Mouse (Mus musculus) bone marrow, adult 2 months (tissue): ENCODE data around the gene 1700013G24Rik.

Experiments
- CTCF ChIP-seq: fragments of 200-500 bp; IDR thresholded peaks from 2 replicates; pipeline ENCODE4 v1.5.1; 2011; ENCODE audit warnings: low read length, control low read depth; ENCODE audit not compliant: control insufficient read depth, insufficient read depth
- POLR2A ChIP-seq: fragments of 200-500 bp; IDR thresholded peaks from 2 replicates; pipeline ENCODE4 v1.6.1; 2011; ENCODE audit warnings: low read depth, mild to moderate bottlenecking, control low read depth, low read length, borderline replicate concordance; ENCODE audit not compliant: control insufficient read depth

DNA sequence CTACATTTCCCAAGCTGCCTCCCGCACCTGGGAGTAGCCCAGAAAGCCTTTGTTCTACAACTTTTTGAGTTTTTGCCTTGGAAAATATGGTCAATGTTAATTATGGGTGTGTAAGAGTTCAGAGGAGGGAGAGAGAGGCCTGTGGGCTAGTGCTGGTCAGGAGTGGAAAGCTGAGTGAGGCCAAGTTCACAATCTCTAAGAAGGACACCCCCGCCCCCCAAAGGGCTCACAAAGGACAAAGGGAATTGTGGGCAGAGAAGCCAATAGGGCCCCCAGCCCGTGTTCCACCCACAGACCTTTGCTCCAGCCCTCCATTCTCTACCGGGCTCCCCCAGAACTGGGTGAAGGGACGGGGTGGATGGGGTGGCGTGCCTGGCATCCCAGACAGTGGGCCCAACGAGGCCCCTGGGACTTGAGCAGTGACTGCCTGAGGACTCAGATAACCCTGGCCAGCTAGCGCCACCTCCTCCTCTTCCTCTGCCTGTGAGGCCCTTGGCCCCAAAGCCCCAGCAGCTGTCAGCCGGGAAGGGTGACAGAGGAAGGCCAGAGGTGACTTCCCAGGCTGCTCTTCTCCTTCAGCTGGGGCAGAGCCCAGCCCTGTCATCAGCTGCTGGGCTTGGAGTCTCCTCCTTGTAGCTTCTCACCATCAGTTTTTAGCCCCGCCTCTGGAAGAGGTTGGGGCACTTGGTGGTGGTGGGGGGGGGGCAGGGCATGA lies 34.4 kb downstream of the 1700013G24Rik start:
- no peak for TF ChIP-seq POLR2A
- TF ChIP-seq CTCF = no peak
